Mouse (Mus musculus): ENCODE data around the gene Ryr2.

GRCm38 (mm10) chr13:11757894-11758293 lies 348.9 kb downstream of the Ryr2 start:
- TF ChIP-seq CTCF (IDR thresholded peaks at IDR 0.05; ENCODE audit: low read depth) (no peak), EP300 (IDR thresholded peaks at IDR 0.05; ENCODE audit: low read depth) (no peak)

Data from liver, embryonic 14.5 days (tissue).